8 mouse cellular contexts compared by ENCODE assay signal in the genomic region with DNA sequence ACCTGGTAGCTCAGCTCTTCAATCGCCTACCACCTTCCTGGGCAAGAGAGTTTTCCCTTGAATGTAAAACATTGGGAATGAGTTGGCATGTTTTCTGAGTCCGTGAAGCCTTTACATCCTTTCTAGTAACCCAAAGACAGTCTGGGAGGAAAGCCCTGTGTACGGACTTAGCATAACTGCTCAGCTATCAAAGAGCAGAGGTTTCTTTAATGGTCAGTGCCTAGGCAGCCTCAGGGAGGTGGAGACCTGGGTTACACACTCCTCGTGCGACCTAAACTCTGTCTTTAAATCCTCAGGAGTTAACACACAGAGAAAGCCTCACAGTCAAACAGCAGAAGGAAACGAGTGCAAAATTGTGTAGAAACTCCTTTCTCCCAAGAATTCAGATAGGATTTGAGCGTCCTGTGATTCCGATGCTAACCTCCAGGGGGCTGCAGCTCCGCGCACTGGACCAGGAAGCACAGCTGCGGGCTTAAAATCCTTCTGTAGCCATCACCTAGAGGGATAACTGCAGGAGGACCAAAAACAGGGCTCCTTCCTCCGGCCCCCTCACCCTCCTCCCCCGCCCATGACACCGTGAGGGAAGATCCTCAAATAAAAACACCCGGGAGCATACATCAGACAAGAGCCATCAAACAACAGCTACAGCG. TPM values are rescaled to one million over a fixed set of nuclear protein-coding genes. Genes with fewer than 3 reads are reported as not detected.
DNase-seq lines count a peak whose midpoint lies in the region; ATAC-seq and TF ChIP-seq lines count a peak whose summit lies in the region.

No protein-coding gene starts in this region.

- intact Hi-C loops in heart, adult 2 months (cut with DNase I), result loop anchor here (1.0 kb wide), 1 partner anchor 50 kb away; the partner anchor contains the start of gene Defb36
- intact Hi-C loops in gastrocnemius, postnatal 36 days (cut with DNase I), result no loop called here

- DNase-seq in heart, adult 2 months, result peak; percentile 20 to 65
- DNase-seq in heart, embryonic 10.5 days (ENCODE audit: low spot score), result no peak
- DNase-seq in gastrocnemius, postnatal 36 days, result peak; percentile 26 to 28
- DNase-seq in kidney, adult 2 months, result peak; percentile 79
- DNase-seq in limb, embryonic 11.5 days (ENCODE audit: low spot score), result peak; percentile 83
- DNase-seq in naive thymus-derived CD4-positive, alpha-beta T cell, adult 2 months (ENCODE audit: low read depth), result peak; percentile 18
- peak; percentile 59 for DNase-seq in testis, postnatal 14 days (ENCODE audit: low spot score)

- H3K4me2 ChIP-seq in limb, embryonic 11.5 days (ENCODE audit: low read depth, severe bottlenecking), result peak overlapping the region; percentile 29; the same call in 1 of the 2 replicates

- no peaks in the 10 kb centered on the region for H3K4me1 ChIP-seq in heart, adult 2 months (ENCODE audit: control insufficient read depth, insufficient read depth, low read length)
- H3K4me1 ChIP-seq in heart, embryonic 10.5 days, result no peaks in the 10 kb centered on the region
- H3K4me1 ChIP-seq in cortical plate, adult 2 months (ENCODE audit: control insufficient read depth, insufficient read depth, low read length), result no peaks in the 10 kb centered on the region
- H3K4me1 ChIP-seq in kidney, adult 2 months (ENCODE audit: control insufficient read depth, insufficient read depth, low read length), result no peaks in the 10 kb centered on the region; the same call in 1 of the 2 replicates
- H3K4me1 ChIP-seq in limb, embryonic 11.5 days (ENCODE audit: control insufficient read depth, insufficient read depth, low read length), result no peaks in the 10 kb centered on the region

- no peak overlapping the region for H3K4me3 ChIP-seq in heart, adult 2 months
- H3K4me3 ChIP-seq in heart, embryonic 10.5 days, result no peak overlapping the region
- H3K4me3 ChIP-seq in cortical plate, adult 2 months (ENCODE audit: insufficient read depth, low read length), result no peak overlapping the region
- H3K4me3 ChIP-seq in kidney, adult 2 months (ENCODE audit: insufficient read depth, low read depth, low read length), result no peak overlapping the region
- no peak overlapping the region for H3K4me3 ChIP-seq in limb, embryonic 11.5 days (ENCODE audit: low read depth, low read length)

- H3K9ac ChIP-seq in heart, adult 2 months (ENCODE audit: low read depth, low read length), result no peak overlapping the region
- no peak overlapping the region for H3K9ac ChIP-seq in limb, embryonic 11.5 days (ENCODE audit: low read length)

- H3K36me3 ChIP-seq in heart, adult 2 months (ENCODE audit: control insufficient read depth, insufficient read depth, low read length), result no peaks in the 10 kb centered on the region
- H3K36me3 ChIP-seq in heart, embryonic 10.5 days, result no peaks in the 10 kb centered on the region
- H3K36me3 ChIP-seq in kidney, adult 2 months (ENCODE audit: control insufficient read depth, insufficient read depth, low read length), result no peaks in the 10 kb centered on the region
- H3K36me3 ChIP-seq in limb, embryonic 11.5 days (ENCODE audit: control insufficient read depth, insufficient read depth, low read length), result no peaks in the 10 kb centered on the region

- no peak for TF ChIP-seq POLR2A in heart, adult 2 months (IDR thresholded peaks at IDR 0.05; ENCODE audit: insufficient read depth, low read depth, low read length)
- no peak for TF ChIP-seq POLR2A in cortical plate, adult 2 months (IDR thresholded peaks at IDR 0.05; ENCODE audit: extremely low read depth, insufficient read depth, low read length)
- TF ChIP-seq POLR2A in kidney, adult 2 months (IDR thresholded peaks at IDR 0.05; ENCODE audit: low read depth, low read length), result no peak

- H3K27me3 ChIP-seq in heart, adult 2 months (ENCODE audit: control insufficient read depth, insufficient read depth, low read length), result no peaks in the 10 kb centered on the region
- H3K27me3 ChIP-seq in heart, embryonic 10.5 days (ENCODE audit: insufficient read depth, poor library complexity, severe bottlenecking), result 0 out of 2 replicates have a peak, but pooled peaks cover 4% of the 10 kb centered on the region
- no peaks in the 10 kb centered on the region for H3K27me3 ChIP-seq in kidney, adult 2 months (replicated peaks; ENCODE audit: control insufficient read depth, insufficient read depth, low read length)
- H3K27me3 ChIP-seq in limb, embryonic 11.5 days (ENCODE audit: control insufficient read depth, insufficient read depth, low read length), result no peaks in the 10 kb centered on the region

- no peak for TF ChIP-seq EP300 in heart, adult 2 months (IDR thresholded peaks at IDR 0.05; ENCODE audit: insufficient read depth, low read depth, low read length)

- WGBS in heart, adult 2 months, result 11% methylated on average over 16 of the region's 16 CpGs
- 13% methylated on average over 16 of the region's 16 CpGs for WGBS in heart, embryonic 10.5 days
- 9% methylated on average over 16 of the region's 16 CpGs for WGBS in kidney, adult 2 months
- WGBS in limb, embryonic 11.5 days, result 14% methylated on average over 16 of the region's 16 CpGs

- no peaks in the 10 kb centered on the region for H3K9me3 ChIP-seq in heart, embryonic 10.5 days
- no peaks in the 10 kb centered on the region for H3K9me3 ChIP-seq in limb, embryonic 11.5 days (ENCODE audit: control insufficient read depth, low read length)

- no peak overlapping the region for H3K27ac ChIP-seq in heart, adult 2 months
- H3K27ac ChIP-seq in heart, embryonic 10.5 days, result no peak overlapping the region
- H3K27ac ChIP-seq in cortical plate, adult 2 months (ENCODE audit: insufficient read depth, low read length), result no peak overlapping the region
- H3K27ac ChIP-seq in kidney, adult 2 months (ENCODE audit: insufficient read depth, low read depth, low read length), result no peak overlapping the region
- H3K27ac ChIP-seq in limb, embryonic 11.5 days (replicated peaks; ENCODE audit: low read depth, low read length), result no peak overlapping the region

- TF ChIP-seq CTCF in heart, adult 2 months (IDR thresholded peaks at IDR 0.05), result peak; percentile 91
- peak; percentile 75 for TF ChIP-seq CTCF in cortical plate, adult 2 months (IDR thresholded peaks at IDR 0.05; ENCODE audit: extremely low read depth, insufficient read depth, low read length)
- peak; percentile 77 for TF ChIP-seq CTCF in kidney, adult 2 months (conservative IDR thresholded peaks at IDR 0.05; ENCODE audit: insufficient read depth, insufficient read length, low read depth, low read length)

- ATAC-seq in limb, embryonic 11.5 days (ENCODE audit: insufficient number of reproducible peaks, low FRiP score, low TSS enrichment, low read depth), result no peak

- no peaks in the 10 kb centered on the region for H3K79me2 ChIP-seq in heart, adult 2 months (replicated peaks; ENCODE audit: control insufficient read depth, insufficient read depth, low read length)

RNA-seq across cellular contexts. Expression of gene Defb29, which starts 14.0 kb away (rescaled TPM):
- not detected for total RNA-seq in heart, adult 2 months (2021)
- not detected in 2 replicates for polyA plus RNA-seq in heart, adult 2 months (2012; rRNA removed)
- not detected in 2 replicates for polyA plus RNA-seq in heart, embryonic 10.5 days (2016; fragmentation: Nextera tagmentation; extraction: Ambion mirVana)
- polyA plus RNA-seq in cortical plate, adult 2 months (2012; rRNA removed), result not detected in 2 replicates
- not detected for total RNA-seq in gastrocnemius, postnatal 36 days (2021)
- 159 and 165 TPM in 2 replicates for polyA plus RNA-seq in kidney, adult 2 months (2012; rRNA removed)
- not detected in 2 replicates for polyA plus RNA-seq in limb, embryonic 11.5 days (2014; fragmentation: Nextera tagmentation; extraction: Ambion mirVana)

RNA-seq across cellular contexts. Expression of gene Gm17416, which starts 15.2 kb away (rescaled TPM):
- not detected for total RNA-seq in heart, adult 2 months (2021)
- polyA plus RNA-seq in heart, adult 2 months (2012; rRNA removed), result not detected in 2 replicates
- not detected in 2 replicates for polyA plus RNA-seq in heart, embryonic 10.5 days (2016; fragmentation: Nextera tagmentation; extraction: Ambion mirVana)
- not detected in 2 replicates for polyA plus RNA-seq in cortical plate, adult 2 months (2012; rRNA removed)
- not detected for total RNA-seq in gastrocnemius, postnatal 36 days (2021)
- not detected in 2 replicates for polyA plus RNA-seq in kidney, adult 2 months (2012; rRNA removed)
- not detected in 2 replicates for polyA plus RNA-seq in limb, embryonic 11.5 days (2014; fragmentation: Nextera tagmentation; extraction: Ambion mirVana)

RNA-seq across cellular contexts. Expression of gene Defb21, which starts 18.6 kb away (rescaled TPM):
- total RNA-seq in heart, adult 2 months (2021), result not detected
- not detected in 2 replicates for polyA plus RNA-seq in heart, adult 2 months (2012; rRNA removed)
- polyA plus RNA-seq in heart, embryonic 10.5 days (2016; fragmentation: Nextera tagmentation; extraction: Ambion mirVana), result not detected in 2 replicates
- not detected in 2 replicates for polyA plus RNA-seq in cortical plate, adult 2 months (2012; rRNA removed)
- total RNA-seq in gastrocnemius, postnatal 36 days (2021), result not detected
- polyA plus RNA-seq in kidney, adult 2 months (2012; rRNA removed), result not detected in 2 replicates
- polyA plus RNA-seq in limb, embryonic 11.5 days (2014; fragmentation: Nextera tagmentation; extraction: Ambion mirVana), result not detected in 2 replicates

RNA-seq across cellular contexts. Expression of gene Defb19, which starts 26.2 kb away (rescaled TPM):
- total RNA-seq in heart, adult 2 months (2021), result not detected
- 0.43 and 0.97 TPM in 2 replicates for polyA plus RNA-seq in heart, adult 2 months (2012; rRNA removed)
- 0.40 and 0.58 TPM in 2 replicates for polyA plus RNA-seq in heart, embryonic 10.5 days (2016; fragmentation: Nextera tagmentation; extraction: Ambion mirVana)
- not detected in 2 replicates for polyA plus RNA-seq in cortical plate, adult 2 months (2012; rRNA removed)
- not detected for total RNA-seq in gastrocnemius, postnatal 36 days (2021)
- 2.3 and 2.9 TPM in 2 replicates for polyA plus RNA-seq in kidney, adult 2 months (2012; rRNA removed)
- not detected in 2 replicates for polyA plus RNA-seq in limb, embryonic 11.5 days (2014; fragmentation: Nextera tagmentation; extraction: Ambion mirVana)

RNA-seq across cellular contexts. Expression of gene Defb28, which starts 35.8 kb away (rescaled TPM):
- total RNA-seq in heart, adult 2 months (2021), result not detected
- not detected in 2 replicates for polyA plus RNA-seq in heart, adult 2 months (2012; rRNA removed)
- polyA plus RNA-seq in heart, embryonic 10.5 days (2016; fragmentation: Nextera tagmentation; extraction: Ambion mirVana), result not detected in 2 replicates
- not detected in 2 replicates for polyA plus RNA-seq in cortical plate, adult 2 months (2012; rRNA removed)
- total RNA-seq in gastrocnemius, postnatal 36 days (2021), result not detected
- polyA plus RNA-seq in kidney, adult 2 months (2012; rRNA removed), result 0.30 TPM in 1 of 2 replicates, not detected in the other
- polyA plus RNA-seq in limb, embryonic 11.5 days (2014; fragmentation: Nextera tagmentation; extraction: Ambion mirVana), result not detected in 2 replicates

Comparison
In these comparisons a context has a peak if more than half of its experiments do, and no peak if none do; other contexts are left out.
1. RNA of gene Defb29, which starts 14.0 kb away (polyA plus RNA-seq): 159 to 165 TPM in kidney, adult 2 months; not detected in heart, adult 2 months, not detected in heart, embryonic 10.5 days, not detected in cortical plate, adult 2 months and not detected in limb, embryonic 11.5 days; every median in the first group is over 100 times any median in the second.
2. Peak in every context shown above with its lines, with median percentiles within 50 percentile points of each other: CTCF ChIP-seq.